Mouse (Mus musculus): ENCODE results near the gene Gsk3b.
"Not testable (repeated sequence)": the region's sequence is repeated elsewhere in the genome, so short reads cannot be mapped to it uniquely, and the experiment has no call there.

Gene Gsk3b

DNA sequence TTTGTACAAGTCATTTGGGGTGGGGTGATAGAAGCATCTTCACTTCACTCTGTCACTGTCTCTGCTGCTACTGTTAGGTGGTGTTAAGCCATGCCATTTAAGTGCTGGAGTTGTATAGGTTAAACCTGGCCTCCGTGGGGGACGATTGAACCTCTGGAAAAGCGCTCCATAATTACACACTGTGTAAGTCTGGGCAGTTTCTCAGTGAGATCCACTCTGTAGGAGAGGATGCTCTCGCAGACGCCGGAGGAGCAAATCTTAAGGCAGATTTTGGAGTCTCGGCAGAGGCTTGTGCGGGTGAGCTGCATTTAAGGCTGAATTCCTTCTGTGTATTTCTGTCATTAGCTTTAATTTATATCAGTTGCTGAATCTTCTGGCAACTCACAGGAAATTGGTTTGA is 92.6 kb downstream of the Gsk3b start:
- DNase-seq (ENCODE audit: extremely low spot score, low read depth, low spot score): no peak

DNA sequence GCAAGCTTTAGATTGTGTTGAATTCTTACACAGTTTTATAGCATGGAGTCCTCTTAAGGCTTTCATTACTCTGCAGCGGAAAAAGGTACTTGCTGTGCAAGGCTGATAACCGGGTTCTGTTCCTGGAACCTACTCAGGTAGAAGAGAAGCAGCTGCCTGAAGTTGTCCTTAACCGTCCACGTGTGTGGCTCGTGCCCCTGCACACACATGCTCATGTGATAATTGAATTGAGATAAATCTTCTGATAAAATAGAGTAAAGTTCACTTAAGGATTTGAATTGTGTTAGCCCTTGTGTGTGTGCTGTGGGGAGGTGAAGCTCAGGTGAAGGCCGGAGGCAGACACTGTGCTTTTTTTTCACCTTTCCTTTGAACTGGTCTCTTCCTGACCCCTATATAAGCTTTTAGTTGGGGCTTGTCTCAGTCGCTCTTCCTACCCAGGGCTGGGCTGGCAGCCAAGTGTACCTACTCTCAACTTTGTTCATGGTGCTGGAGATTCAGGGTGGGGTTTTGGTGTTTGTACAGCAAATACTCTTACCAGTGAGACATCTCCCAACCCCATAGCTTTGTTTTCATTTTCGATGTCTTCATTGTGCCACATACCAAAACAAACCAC is 96.0 kb downstream of the Gsk3b start:
- no peak for DNase-seq (ENCODE audit: extremely low spot score, low read depth, low spot score)

DNA sequence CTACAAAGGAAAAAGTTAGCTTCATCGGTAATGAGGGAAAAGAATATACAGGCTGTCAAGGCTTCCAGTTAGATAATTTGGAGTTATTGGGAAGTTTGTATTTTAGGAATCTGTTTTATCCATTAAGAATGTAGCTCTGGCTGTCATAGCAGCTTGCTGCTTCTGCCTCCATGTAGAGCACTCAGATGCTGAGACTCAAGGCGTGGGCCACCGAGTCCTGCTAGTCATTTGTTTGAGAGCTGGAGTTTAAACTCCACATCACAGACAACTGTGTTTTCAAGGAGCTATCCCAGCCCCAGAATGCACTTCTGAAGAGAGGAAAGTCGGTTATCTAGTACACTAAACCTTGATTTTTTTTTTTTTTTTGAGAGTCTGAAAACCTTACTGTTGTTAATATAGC is 101.2 kb downstream of the Gsk3b start:
- no peak for DNase-seq (ENCODE audit: extremely low spot score, low read depth, low spot score)

DNA sequence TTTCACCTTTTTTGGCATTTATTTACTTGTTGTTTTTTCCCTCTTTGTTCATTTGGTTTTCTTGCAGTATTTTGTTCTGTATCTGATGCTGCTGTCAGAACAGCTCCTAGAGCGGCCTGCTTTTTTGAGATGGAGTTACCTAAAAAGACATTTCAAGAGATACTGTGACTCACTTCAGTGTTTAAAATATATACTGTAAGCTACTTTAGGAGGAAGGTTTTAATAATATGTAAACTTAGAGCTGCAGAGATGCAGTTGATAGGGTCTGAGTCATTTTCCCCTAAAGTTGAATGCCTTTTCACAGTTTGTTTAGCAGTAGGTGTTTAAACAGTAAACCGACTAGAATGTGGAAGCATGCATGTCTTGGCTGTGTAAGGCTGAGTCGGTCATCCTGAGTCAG is 101.7 kb downstream of the Gsk3b start:
- DNase-seq (ENCODE audit: extremely low spot score, low read depth, low spot score): no peak

DNA sequence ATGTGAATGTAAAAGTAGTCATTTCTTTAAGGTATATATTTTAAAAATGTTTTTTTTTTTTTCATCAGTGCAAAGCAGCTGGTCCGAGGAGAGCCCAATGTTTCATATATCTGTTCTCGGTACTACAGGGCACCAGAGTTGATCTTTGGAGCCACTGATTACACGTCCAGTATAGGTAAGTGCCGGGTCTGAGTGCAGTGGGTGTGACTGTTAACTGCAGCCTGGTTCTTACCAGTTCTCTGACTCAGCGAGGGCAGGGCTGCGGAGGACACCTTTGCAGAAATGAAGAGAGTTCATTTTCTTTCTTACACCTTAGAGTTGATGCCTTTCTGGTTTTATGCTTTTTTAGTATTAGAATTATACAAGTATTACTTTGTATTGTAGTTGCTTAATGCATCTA is 102.7 kb downstream of the Gsk3b start:
- no peak for DNase-seq (ENCODE audit: extremely low spot score, low read depth, low spot score)

DNA sequence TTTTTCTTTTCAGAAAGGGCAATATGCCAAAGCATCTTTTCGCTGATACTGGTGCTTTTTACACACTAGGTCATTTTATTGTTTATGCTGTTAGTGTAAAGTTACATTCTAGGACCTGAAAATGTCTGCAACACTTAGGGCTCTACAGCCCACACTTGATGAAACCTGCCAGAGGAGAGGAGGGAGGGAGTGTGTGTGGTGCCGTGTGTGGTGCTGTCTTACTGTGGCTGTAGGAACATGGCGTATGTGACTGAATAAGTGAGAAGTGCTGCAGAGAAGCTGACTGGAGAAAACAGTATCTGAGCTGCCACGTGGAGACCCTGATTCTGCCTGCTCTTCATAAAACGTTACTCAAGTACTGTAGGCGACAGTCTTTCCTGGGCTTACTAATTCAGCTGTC is 103.8 kb downstream of the Gsk3b start:
- no peak for DNase-seq (ENCODE audit: extremely low spot score, low read depth, low spot score)

- peak; percentile 30 for DNase-seq (ENCODE audit: extremely low spot score, low read depth, low spot score)
Observed at GRCm38 (mm10) chr16:38197299-38197698, 108.5 kb downstream of the Gsk3b start.

- DNase-seq (ENCODE audit: extremely low spot score, low read depth, low spot score): no peak
Observed at GRCm38 (mm10) chr16:38205272-38205671, 116.5 kb downstream of the Gsk3b start.

DNA sequence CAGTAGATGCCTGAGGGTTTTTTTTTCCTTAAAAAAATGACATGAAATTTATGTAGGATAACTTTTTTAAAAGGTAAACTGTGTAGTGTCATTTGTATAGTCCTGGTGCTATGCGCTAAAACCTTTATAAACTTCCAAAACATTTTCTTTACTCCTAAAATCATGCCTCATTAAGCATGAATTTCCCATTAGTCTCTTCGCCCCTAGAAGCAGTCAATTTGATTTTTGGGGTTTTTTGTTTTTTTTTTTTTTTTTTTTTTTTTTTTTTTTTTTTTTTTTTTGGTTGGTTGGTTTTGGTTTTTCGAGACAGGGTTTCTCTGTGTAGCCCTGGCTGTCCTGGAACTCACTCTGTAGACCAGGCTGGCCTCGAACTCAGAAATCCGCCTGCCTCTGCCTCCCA is 133.7 kb downstream of the Gsk3b start:
- not testable (repeated sequence) for DNase-seq (ENCODE audit: extremely low spot score, low read depth, low spot score)

DNA sequence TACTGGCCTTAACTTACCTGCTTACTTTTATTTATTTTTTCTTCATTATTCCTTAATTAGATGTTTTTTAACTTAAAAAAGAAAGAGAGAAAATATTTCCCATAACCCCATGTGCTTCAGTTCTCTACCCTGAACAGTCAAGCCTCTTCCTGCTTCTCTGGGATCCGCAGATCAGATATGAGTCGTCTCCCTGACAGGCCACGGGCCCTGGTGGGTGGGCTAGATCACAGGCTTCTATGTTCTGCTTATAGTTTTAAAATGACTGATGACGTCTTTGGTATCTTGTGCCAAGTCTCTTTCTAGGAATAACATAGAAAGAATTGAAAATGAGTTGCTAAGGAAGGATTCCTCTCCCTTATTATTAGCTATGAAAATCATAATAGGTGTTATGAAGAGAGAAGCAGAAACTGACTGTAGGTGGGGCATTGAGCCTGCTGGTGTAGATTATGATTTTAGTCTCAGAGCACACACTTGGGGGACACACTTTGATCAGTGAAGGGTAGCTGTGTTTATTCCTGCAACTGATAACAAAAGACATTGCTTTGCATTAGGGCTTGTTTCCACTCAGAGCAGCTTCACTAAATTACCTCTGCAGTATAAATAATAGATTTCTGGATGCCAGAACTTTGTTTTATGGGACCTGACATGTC is 148.3 kb downstream of the Gsk3b start:
- no peak for DNase-seq (ENCODE audit: extremely low spot score, low read depth, low spot score)

DNA sequence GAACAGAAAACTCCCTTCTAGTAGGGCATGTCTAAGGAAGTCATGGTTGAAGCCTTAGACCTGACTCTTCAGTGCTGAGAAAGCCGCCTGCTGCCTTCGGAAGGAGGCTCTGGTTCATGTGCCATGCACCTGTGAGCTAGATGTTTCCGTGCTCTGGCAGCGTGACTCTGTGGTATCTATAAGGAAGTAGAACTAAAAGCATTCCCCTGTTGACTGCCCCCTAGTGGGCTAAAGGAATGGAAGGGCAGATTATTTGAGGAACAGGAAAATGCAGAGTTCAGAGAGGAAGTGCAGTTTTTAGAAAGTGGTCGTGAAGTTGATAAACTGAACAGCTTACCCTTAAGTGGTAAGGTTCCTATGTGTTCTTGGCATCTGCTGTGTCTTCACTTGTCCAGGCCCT is 150.9 kb downstream of the Gsk3b start:
- no peak for DNase-seq (ENCODE audit: extremely low spot score, low read depth, low spot score)

DNA sequence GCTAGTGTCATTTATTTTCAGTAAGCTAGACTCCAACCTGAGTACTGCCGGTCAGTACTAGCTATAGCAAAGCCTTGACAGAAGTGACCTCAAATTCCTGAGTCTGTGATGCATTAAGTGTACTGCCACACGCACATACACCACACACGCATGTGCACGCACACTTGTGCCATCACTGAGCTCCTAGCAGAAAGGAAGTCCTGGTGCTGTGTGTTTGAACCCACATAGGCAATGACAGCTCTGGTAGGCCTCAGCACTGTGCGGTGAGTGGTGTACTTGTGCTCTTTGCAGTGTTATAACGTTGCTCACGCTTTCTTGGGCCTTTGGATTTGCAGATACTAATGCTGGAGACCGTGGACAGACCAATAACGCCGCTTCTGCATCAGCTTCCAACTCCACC is 151.4 kb downstream of the Gsk3b start:
- no peak for DNase-seq (ENCODE audit: extremely low spot score, low read depth, low spot score)

DNA sequence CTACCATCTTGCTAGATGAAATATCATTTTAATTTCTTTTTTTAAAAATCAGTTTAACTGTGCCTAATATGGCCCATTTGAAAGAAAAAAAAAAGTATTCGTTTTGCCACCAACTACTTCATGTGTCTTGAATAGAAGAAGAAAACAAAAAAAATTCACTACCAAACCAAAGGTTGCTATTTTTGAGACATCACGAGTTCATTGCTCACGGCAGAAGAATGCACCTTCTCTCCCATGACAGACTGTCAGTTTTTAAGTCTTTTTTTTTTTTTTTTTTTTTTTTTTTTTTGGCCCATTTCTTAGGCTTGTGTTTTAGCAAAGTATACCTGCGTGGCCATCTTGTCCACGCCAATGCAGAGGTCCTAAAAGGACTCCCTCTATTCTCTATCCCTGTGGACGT is 155.3 kb downstream of the Gsk3b start:
- DNase-seq (ENCODE audit: extremely low spot score, low read depth, low spot score): no peak

DNA sequence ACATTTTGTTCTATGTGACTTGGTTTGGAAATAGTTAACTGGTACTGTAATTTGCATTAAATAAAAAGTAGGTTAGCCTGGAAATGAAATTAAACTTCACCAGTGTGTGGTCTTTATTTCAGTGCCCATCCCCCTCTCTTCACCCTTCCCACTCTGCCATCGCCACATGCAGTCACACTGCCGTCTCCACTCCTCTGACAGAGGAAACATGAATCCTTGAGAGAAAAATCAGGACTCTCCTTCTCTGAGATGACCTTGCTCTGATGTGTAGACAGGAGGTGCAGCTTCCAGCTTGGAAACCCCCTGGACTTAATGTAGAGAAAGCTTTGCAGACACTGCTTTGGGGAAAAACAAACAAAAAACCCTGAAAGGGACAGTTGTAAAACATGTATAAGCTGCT is 156.6 kb downstream of the Gsk3b start:
- no peak for DNase-seq (ENCODE audit: extremely low spot score, low read depth, low spot score)

DNA sequence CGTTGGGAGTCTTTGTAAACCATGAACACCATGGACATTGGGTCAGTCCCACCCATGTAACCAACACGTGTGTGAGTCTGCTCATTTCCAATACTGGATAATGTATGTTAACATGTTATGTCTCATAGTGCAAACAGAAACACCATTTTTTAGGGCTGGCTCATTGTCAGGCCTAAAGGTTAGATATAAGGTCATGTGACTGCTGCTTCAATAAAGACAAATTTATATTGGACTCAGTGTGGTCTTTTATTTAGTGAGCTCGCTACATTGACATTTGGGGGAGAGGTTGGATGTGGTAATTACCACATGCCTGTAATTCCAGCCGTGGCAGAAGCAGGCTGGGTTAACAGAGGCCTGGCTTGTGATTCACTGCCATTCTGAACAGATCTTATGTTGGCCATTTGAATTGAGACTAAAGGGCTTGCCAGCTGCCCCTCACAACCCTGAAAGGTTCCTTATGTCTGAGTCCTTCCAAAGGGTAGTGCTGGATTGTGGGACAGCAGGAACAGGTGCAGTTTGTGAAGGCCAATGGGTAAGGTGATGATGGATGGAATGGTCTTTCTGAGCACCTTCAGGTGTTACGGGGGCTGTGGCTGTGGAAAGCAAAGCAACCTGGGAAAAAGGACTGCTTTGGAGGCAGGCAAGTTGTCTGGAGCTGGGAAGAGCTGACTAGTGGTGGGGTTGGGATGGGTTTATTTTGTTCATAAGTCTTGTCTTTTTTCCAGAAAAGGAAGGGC is 157.2 kb downstream of the Gsk3b start:
- DNase-seq (ENCODE audit: extremely low spot score, low read depth, low spot score): no peak

DNA sequence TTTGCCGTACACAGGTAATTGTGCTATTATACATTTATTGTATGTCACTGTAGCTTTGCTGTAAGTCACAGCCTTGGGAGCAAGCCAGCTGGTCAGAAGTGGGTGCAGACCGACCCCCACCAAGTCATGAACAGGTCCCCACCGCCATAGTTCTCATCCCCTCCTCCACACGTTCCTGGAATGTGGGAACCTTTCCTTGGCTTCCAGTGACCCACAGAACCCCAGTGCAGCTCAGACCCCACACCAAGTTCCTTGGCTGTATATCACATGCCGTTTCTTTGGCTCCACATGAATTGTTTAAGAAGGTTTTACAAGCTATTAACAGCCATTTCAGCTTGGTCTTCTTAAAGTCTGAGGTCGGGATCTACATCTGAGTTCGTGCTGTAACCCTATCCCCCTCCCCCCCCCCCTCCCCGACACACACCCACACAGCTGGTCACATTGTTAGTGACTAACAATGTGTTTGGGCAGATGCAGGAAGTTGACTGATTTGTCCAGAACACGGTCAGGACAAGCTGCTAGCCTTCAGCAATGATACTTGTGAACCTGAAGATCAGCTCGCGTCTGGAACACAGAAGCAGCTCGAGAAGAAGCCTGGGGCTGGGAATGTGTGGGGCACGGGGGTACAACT is 159.6 kb downstream of the Gsk3b start:
- no peak for DNase-seq (ENCODE audit: extremely low spot score, low read depth, low spot score)

GRCm38 (mm10) chr16:38250467-38250866 is 161.7 kb downstream of the Gsk3b start:
- no peak for DNase-seq (ENCODE audit: extremely low spot score, low read depth, low spot score)

DNA sequence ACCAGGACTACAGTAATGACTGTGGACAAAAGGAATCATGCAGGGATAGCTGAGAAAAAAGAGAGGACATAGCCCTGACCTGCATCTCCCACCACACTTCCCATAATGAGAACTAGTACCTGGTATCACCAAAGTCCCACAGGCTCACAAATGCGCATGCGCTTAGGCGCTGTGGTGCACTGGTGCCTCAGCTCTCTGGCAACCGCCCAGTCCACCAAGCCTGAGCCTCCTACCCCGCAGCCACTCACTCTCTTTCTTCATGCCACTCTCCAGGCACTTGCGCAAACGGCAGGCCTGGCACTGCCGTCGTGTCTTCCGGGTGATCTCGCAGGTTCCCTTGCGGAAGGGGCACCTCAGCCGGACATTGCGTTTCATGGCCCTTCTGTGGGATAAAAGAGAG is 165.2 kb downstream of the Gsk3b start:
- no peak for DNase-seq (ENCODE audit: extremely low spot score, low read depth, low spot score)

- DNase-seq (ENCODE audit: extremely low spot score, low read depth, low spot score): no peak
Observed at GRCm38 (mm10) chr16:38255107-38255506, 166.3 kb downstream of the Gsk3b start.

DNA sequence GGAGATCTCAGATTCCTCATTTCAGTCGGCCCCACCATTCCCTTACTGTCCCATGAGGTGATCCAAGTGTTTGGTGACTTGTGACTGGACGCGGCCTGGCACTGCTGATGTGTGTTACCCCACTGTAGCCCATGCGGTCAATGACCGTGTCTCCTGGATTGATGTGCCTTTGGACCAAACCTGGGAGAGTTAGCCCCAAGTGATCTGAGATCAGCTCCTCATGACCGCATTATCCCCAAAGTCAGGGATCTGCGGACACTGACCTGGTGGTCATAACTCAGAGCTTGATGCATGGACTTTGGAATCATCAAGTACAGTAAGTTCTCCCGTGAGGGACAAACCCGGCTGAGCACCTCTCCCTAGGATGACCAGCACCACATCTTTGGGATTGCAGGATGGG is 167.1 kb downstream of the Gsk3b start:
- DNase-seq (ENCODE audit: extremely low spot score, low read depth, low spot score): no peak

DNA sequence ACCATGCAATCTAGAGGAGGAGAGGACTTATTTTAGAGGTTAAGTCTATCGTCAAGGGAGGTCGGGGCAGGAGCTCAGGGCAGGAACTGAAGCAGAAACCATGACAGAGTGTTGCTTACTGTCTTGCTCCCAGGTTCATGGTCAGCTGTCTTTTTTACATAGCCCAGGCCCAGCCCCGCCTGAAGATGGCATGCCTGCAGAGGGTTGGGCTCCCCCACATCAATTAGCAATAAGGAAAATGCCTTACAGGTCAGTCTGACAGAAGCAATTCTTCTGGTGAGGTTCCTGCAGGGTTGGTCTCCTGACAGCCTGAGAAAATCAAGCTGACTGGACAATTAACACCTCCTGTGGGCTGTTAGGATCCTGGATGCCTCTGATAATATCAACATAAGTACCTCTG is 182.8 kb downstream of the Gsk3b start:
- no peak for DNase-seq (ENCODE audit: extremely low spot score, low read depth, low spot score)

GRCm38 (mm10) chr16:38272483-38272882 is 183.7 kb downstream of the Gsk3b start:
- DNase-seq (ENCODE audit: extremely low spot score, low read depth, low spot score): no peak

Data from hindlimb bud, embryonic 11.5 days (tissue).